Mouse (Mus musculus): Measurements from ENCODE around the gene Mfsd4b1. TPM values are rescaled to one million over a fixed set of nuclear protein-coding genes. Genes with fewer than 3 reads are reported as not detected.

Mfsd4b1 gene
- not detected in 2 replicates for polyA plus RNA-seq (2012)

- no peak for TF ChIP-seq GATA1 (IDR thresholded peaks at IDR 0.05; ENCODE audit: low read length)
These were observed at the start of gene Mfsd4b1 for GRCm38 (mm10) chr10:40024554-40025428. TSS of gene Mfsd4b1 (minus strand) at chr10:40025268.

- TF ChIP-seq GATA1 (IDR thresholded peaks at IDR 0.05; ENCODE audit: low read length), result no peak
These were observed 48.5 kb upstream of the Mfsd4b1 start for GRCm38 (mm10) chr10:40073608-40074007.

- TF ChIP-seq GATA1 (IDR thresholded peaks at IDR 0.05; ENCODE audit: low read length), result no peak
These were observed 45.6 kb upstream of the Mfsd4b1 start for GRCm38 (mm10) chr10:40070684-40071083.

GRCm38 (mm10) chr10:40069270-40069669 is 44.2 kb upstream of the Mfsd4b1 start:
- TF ChIP-seq GATA1 (IDR thresholded peaks at IDR 0.05; ENCODE audit: low read length), result no peak

GRCm38 (mm10) chr10:40068595-40068994 is 43.5 kb upstream of the Mfsd4b1 start:
- TF ChIP-seq GATA1 (IDR thresholded peaks at IDR 0.05; ENCODE audit: low read length), result no peak

- TF ChIP-seq GATA1 (IDR thresholded peaks at IDR 0.05; ENCODE audit: low read length), result no peak
These were observed 42.5 kb upstream of the Mfsd4b1 start for GRCm38 (mm10) chr10:40067529-40067928.

- TF ChIP-seq GATA1 (IDR thresholded peaks at IDR 0.05; ENCODE audit: low read length), result no peak
These were observed 42.0 kb upstream of the Mfsd4b1 start for GRCm38 (mm10) chr10:40067071-40067470.

- TF ChIP-seq GATA1 (IDR thresholded peaks at IDR 0.05; ENCODE audit: low read length), result no peak
These were observed 40.3 kb upstream of the Mfsd4b1 start for GRCm38 (mm10) chr10:40065357-40065756.

GRCm38 (mm10) chr10:40063291-40063890 is 38.3 kb upstream of the Mfsd4b1 start:
- no peak for TF ChIP-seq GATA1 (IDR thresholded peaks at IDR 0.05; ENCODE audit: low read length)

- no peak for TF ChIP-seq GATA1 (IDR thresholded peaks at IDR 0.05; ENCODE audit: low read length)
These were observed 37.7 kb upstream of the Mfsd4b1 start for GRCm38 (mm10) chr10:40062812-40063211.

- TF ChIP-seq GATA1 (IDR thresholded peaks at IDR 0.05; ENCODE audit: low read length), result no peak
These were observed 36.9 kb upstream of the Mfsd4b1 start for GRCm38 (mm10) chr10:40061926-40062325.

GRCm38 (mm10) chr10:40058786-40059120 is 33.7 kb upstream of the Mfsd4b1 start:
- TF ChIP-seq GATA1 (IDR thresholded peaks at IDR 0.05; ENCODE audit: low read length), result no peak

GRCm38 (mm10) chr10:40058062-40058785 is 33.2 kb upstream of the Mfsd4b1 start:
- TF ChIP-seq GATA1 (IDR thresholded peaks at IDR 0.05; ENCODE audit: low read length), result no peak

GRCm38 (mm10) chr10:40057615-40058014 is 32.5 kb upstream of the Mfsd4b1 start:
- TF ChIP-seq GATA1 (IDR thresholded peaks at IDR 0.05; ENCODE audit: low read length), result no peak

- TF ChIP-seq GATA1 (IDR thresholded peaks at IDR 0.05; ENCODE audit: low read length), result no peak
These were observed 29.4 kb upstream of the Mfsd4b1 start for GRCm38 (mm10) chr10:40054455-40054854.

GRCm38 (mm10) chr10:40053896-40054295 is 28.8 kb upstream of the Mfsd4b1 start:
- no peak for TF ChIP-seq GATA1 (IDR thresholded peaks at IDR 0.05; ENCODE audit: low read length)

Measured in G1E-ER4 (cell line).